Mouse (Mus musculus) cerebellum, adult 11-12 months (tissue): ENCODE measurements around the gene Glrx.

ENCODE experiments used
- DNase-seq: peaks from one replicate; pipeline ENCODE4 v3.0.0; 2022

Gene Glrx

GRCm38 (mm10) chr13:75892876-75893275 is 53.2 kb downstream of the Glrx start:
- DNase-seq = no peak
